Mouse (Mus musculus) embryonic facial prominence, embryonic 12.5 days (tissue): ENCODE data around the gene Tor3a. TPM values are rescaled to one million over a fixed set of nuclear protein-coding genes. Genes with fewer than 3 reads are reported as not detected.

ENCODE experiments used
- ATAC-seq: fragments of 200-750 bp; cut with Nextera tagmentation; 2 replicates; pipeline ENCODE4 v1.8.0; 2017; ENCODE audit not compliant: insufficient number of reproducible peaks, insufficient read depth, low FRiP score, low TSS enrichment
- H3K27ac ChIP-seq: fragments of 300-500 bp; sonication (generic); 2 replicates; pipeline ENCODE4 v1.5.1; 2016; ENCODE audit warnings: mild to moderate bottlenecking
- H3K27me3 ChIP-seq: fragments of 300-500 bp; sonication (generic); 2 replicates; pipeline ENCODE4 v1.6.1; 2016; ENCODE audit warnings: mild to moderate bottlenecking, moderate library complexity
- H3K36me3 ChIP-seq: fragments of 300-500 bp; sonication (generic); 2 replicates; pipeline ENCODE4 v1.6.1; 2016; ENCODE audit warnings: mild to moderate bottlenecking
- H3K4me1 ChIP-seq: fragments of 300-500 bp; sonication (generic); 2 replicates; pipeline ENCODE4 v1.6.1; 2016
- H3K4me2 ChIP-seq: fragments of 300-500 bp; sonication (generic); replicated peaks from 2 replicates; pipeline ENCODE4 v1.6.1; 2016; ENCODE audit warnings: mild to moderate bottlenecking, moderate library complexity
- H3K4me3 ChIP-seq: fragments of 300-500 bp; sonication (generic); 2 replicates; pipeline ENCODE4 v1.5.1; 2016; ENCODE audit warnings: mild to moderate bottlenecking
- H3K9ac ChIP-seq: fragments of 300-500 bp; sonication (generic); 2 replicates; pipeline ENCODE4 v1.6.1; 2016; ENCODE audit warnings: mild to moderate bottlenecking, moderate library complexity
- H3K9me3 ChIP-seq: fragments of 300-500 bp; sonication (generic); 2 replicates; pipeline ENCODE4 v1.6.1; 2016; ENCODE audit warnings: mild to moderate bottlenecking, moderate library complexity
- WGBS: fragments of 180-500 bp; shearing (Covaris S2); methylation state at CpG from one replicate; pipeline ENCODE4 v1.1.7; 2016; 5-methylcytosine and 5-hydroxymethylcytosine counted together
- polyA plus RNA-seq: library from polyadenylated mRNA; unstranded; fragments of >200 nt; fragmentation: Nextera tagmentation; extraction: Ambion mirVana; gene quantifications from 2 replicates; pipeline ENCODE4 v1.2.1, GENCODE M21; 2016

Gene Tor3a
- polyA plus RNA-seq, 1 experiment from 2014 or later: 4.2 TPM

- Histone ChIP-seq H3K9me3 (no peaks in the 10 kb centered on the region), H3K9ac (no peak overlapping the region), H3K36me3 (peaks cover 49% of the 10 kb centered on the region), H3K4me3 (no peak overlapping the region), H3K27ac (no peak overlapping the region), H3K4me1 (no peaks in the 10 kb centered on the region), H3K27me3 (no peaks in the 10 kb centered on the region), H3K4me2 (no peak overlapping the region)
- 79% methylated on average over 4 of the region's 4 CpGs for WGBS
- no peak for ATAC-seq
Measured at GRCm38 (mm10) chr1:156626729-156627128, 47.4 kb downstream of the Tor3a start.

- Histone ChIP-seq H3K4me2 (no peak overlapping the region), H3K9me3 (no peaks in the 10 kb centered on the region), H3K4me3 (no peak overlapping the region), H3K27ac (no peak overlapping the region), H3K27me3 (no peaks in the 10 kb centered on the region), H3K4me1 (peaks cover 7% of the 10 kb centered on the region; the same call in 1 of the 2 replicates), H3K9ac (no peak overlapping the region), H3K36me3 (peaks cover 24% of the 10 kb centered on the region; the same call in 1 of the 2 replicates)
- 70% methylated on average over 1 of the region's 1 CpGs for WGBS
- no peak for ATAC-seq
Measured at GRCm38 (mm10) chr1:156624231-156624630, 49.9 kb downstream of the Tor3a start.

- no peak overlapping the region for H3K4me2 ChIP-seq
- WGBS: 70% methylated on average over 3 of the region's 3 CpGs
- H3K27ac ChIP-seq: no peak overlapping the region
- no peak overlapping the region for H3K4me3 ChIP-seq
- peaks cover 19% of the 10 kb centered on the region; the same call in 1 of the 2 replicates for H3K36me3 ChIP-seq
- peaks cover 16% of the 10 kb centered on the region for H3K4me1 ChIP-seq
- H3K27me3 ChIP-seq: no peaks in the 10 kb centered on the region
- H3K9ac ChIP-seq: no peak overlapping the region
- H3K9me3 ChIP-seq: no peaks in the 10 kb centered on the region
- ATAC-seq: no peak
Measured at GRCm38 (mm10) chr1:156620951-156621350, 53.2 kb downstream of the Tor3a start.

- Histone ChIP-seq H3K4me2 (no peak overlapping the region), H3K27ac (no peak overlapping the region), H3K9me3 (no peaks in the 10 kb centered on the region), H3K4me3 (no peak overlapping the region), H3K4me1 (peaks cover 21% of the 10 kb centered on the region), H3K36me3 (peaks cover 14% of the 10 kb centered on the region; the same call in 1 of the 2 replicates), H3K9ac (no peak overlapping the region), H3K27me3 (no peaks in the 10 kb centered on the region)
- no peak for ATAC-seq
- WGBS: 83% methylated on average over 4 of the region's 4 CpGs
Measured at GRCm38 (mm10) chr1:156620292-156620909, 53.8 kb downstream of the Tor3a start.

GRCm38 (mm10) chr1:156617811-156618210 is 56.3 kb downstream of the Tor3a start:
- Histone ChIP-seq H3K4me2 (no peak overlapping the region), H3K9me3 (no peaks in the 10 kb centered on the region), H3K4me1 (peaks cover 33% of the 10 kb centered on the region), H3K9ac (no peak overlapping the region), H3K27me3 (no peaks in the 10 kb centered on the region), H3K4me3 (no peak overlapping the region), H3K36me3 (peaks cover 5% of the 10 kb centered on the region; the same call in 1 of the 2 replicates), H3K27ac (no peak overlapping the region)
- WGBS: 50% methylated on average over 4 of the region's 4 CpGs
- ATAC-seq: no peak

GRCm38 (mm10) chr1:156616989-156617598 is 57.1 kb downstream of the Tor3a start:
- H3K4me1 ChIP-seq: peaks cover 33% of the 10 kb centered on the region
- H3K27ac ChIP-seq: no peak overlapping the region
- no peak for ATAC-seq
- H3K36me3 ChIP-seq: no peaks in the 10 kb centered on the region
- no peak overlapping the region for H3K4me3 ChIP-seq
- H3K27me3 ChIP-seq: no peaks in the 10 kb centered on the region
- 37% methylated on average over 12 of the region's 12 CpGs for WGBS
- H3K4me2 ChIP-seq: peak overlapping the region; percentile 13; the same call in 1 of the 2 replicates
- no peaks in the 10 kb centered on the region for H3K9me3 ChIP-seq
- no peak overlapping the region for H3K9ac ChIP-seq

GRCm38 (mm10) chr1:156615381-156616133 is 58.6 kb downstream of the Tor3a start:
- Histone ChIP-seq H3K4me1 (peaks cover 32% of the 10 kb centered on the region), H3K36me3 (no peaks in the 10 kb centered on the region), H3K4me2 (no peak overlapping the region), H3K9ac (no peak overlapping the region), H3K27me3 (no peaks in the 10 kb centered on the region), H3K9me3 (no peaks in the 10 kb centered on the region), H3K27ac (no peak overlapping the region), H3K4me3 (no peak overlapping the region)
- 26% methylated on average over 13 of the region's 13 CpGs for WGBS
- 0 out of 2 replicates have a peak, but pooled peaks have one; percentile 43 for ATAC-seq

GRCm38 (mm10) chr1:156614710-156615109 is 59.4 kb downstream of the Tor3a start:
- Histone ChIP-seq H3K4me1 (peaks cover 26% of the 10 kb centered on the region), H3K27me3 (no peaks in the 10 kb centered on the region), H3K9me3 (no peaks in the 10 kb centered on the region), H3K9ac (no peak overlapping the region), H3K36me3 (no peaks in the 10 kb centered on the region), H3K4me3 (no peak overlapping the region), H3K4me2 (no peak overlapping the region), H3K27ac (no peak overlapping the region)
- no peak for ATAC-seq
- 87% methylated on average over 1 of the region's 1 CpGs for WGBS

- no peaks in the 10 kb centered on the region for H3K27me3 ChIP-seq
- no peak overlapping the region for H3K9ac ChIP-seq
- ATAC-seq: no peak
- peak overlapping the region; percentile 13; the same call in 1 of the 2 replicates for H3K4me2 ChIP-seq
- 13% methylated on average over 9 of the region's 9 CpGs for WGBS
- H3K4me1 ChIP-seq: peaks cover 29% of the 10 kb centered on the region
- H3K27ac ChIP-seq: peak overlapping the region; percentile 59
- H3K9me3 ChIP-seq: no peaks in the 10 kb centered on the region
- no peak overlapping the region for H3K4me3 ChIP-seq
- no peaks in the 10 kb centered on the region for H3K36me3 ChIP-seq
Measured at GRCm38 (mm10) chr1:156613855-156614530, 60.2 kb downstream of the Tor3a start.

- Histone ChIP-seq H3K9ac (no peak overlapping the region), H3K4me2 (no peak overlapping the region), H3K9me3 (no peaks in the 10 kb centered on the region), H3K4me3 (no peak overlapping the region), H3K27me3 (no peaks in the 10 kb centered on the region), H3K27ac (no peak overlapping the region), H3K4me1 (peaks cover 14% of the 10 kb centered on the region), H3K36me3 (no peaks in the 10 kb centered on the region)
- no peak for ATAC-seq
- 82% methylated on average over 1 of the region's 1 CpGs for WGBS
Measured at GRCm38 (mm10) chr1:156610257-156610656, 63.9 kb downstream of the Tor3a start.

GRCm38 (mm10) chr1:156608496-156608895 is 65.7 kb downstream of the Tor3a start:
- no peaks in the 10 kb centered on the region for H3K9me3 ChIP-seq
- peaks cover 5% of the 10 kb centered on the region for H3K4me1 ChIP-seq
- H3K4me2 ChIP-seq: no peak overlapping the region
- H3K36me3 ChIP-seq: no peaks in the 10 kb centered on the region
- H3K4me3 ChIP-seq: no peak overlapping the region
- WGBS: 91% methylated on average over 2 of the region's 2 CpGs
- no peak for ATAC-seq
- no peak overlapping the region for H3K27ac ChIP-seq
- no peaks in the 10 kb centered on the region for H3K27me3 ChIP-seq
- H3K9ac ChIP-seq: no peak overlapping the region
